Mouse (Mus musculus) brain, adult 10 weeks (tissue): Measurements from ENCODE around the gene Sh2d1b1. TPM values are rescaled to one million over a fixed set of nuclear protein-coding genes. Genes with fewer than 3 reads are reported as not detected.

Experiments used
- polyA plus RNA-seq: library from polyadenylated mRNA; stranded (reverse); fragments of 350-450 nt; fragmentation: Illumina TruSeq; extraction: RNeasy Lipid Tissue Mini Kit (QIAGEN cat#74804); gene quantifications from one replicate; pipeline ENCODE4 v1.2.3, GENCODE M21; 2015; ENCODE audit warnings: low read depth, low replicate concordance

Sh2d1b1 gene
- polyA plus RNA-seq, result not detected

GRCm38 (mm10) chr1:170277016-170277415 lies at the start of gene Sh2d1b1:
Gene Sh2d1b1 (plus strand): TSS chr1:170277320.

GRCm38 (mm10) chr1:170232688-170233087 lies 44.4 kb upstream of the Sh2d1b1 start, which contains the start of gene Sh2d1b2:
Gene Sh2d1b2 (plus strand): TSS chr1:170232749.

GRCm38 (mm10) chr1:170306232-170306631 lies 29.1 kb downstream of the Sh2d1b1 start, which contains the start of gene Gm7694:
Gene Gm7694 (minus strand): TSS chr1:170306332.

GRCm38 (mm10) chr1:170308503-170308902 lies 31.4 kb downstream of the Sh2d1b1 start, which contains the start of gene Spata46:
Gene Spata46 (plus strand): TSS chr1:170308803.

Other genes starting within 250 kb of the Sh2d1b1 start
- 3.4 TPM for gene Ddr2, start 166.6 kb upstream of the Sh2d1b1 start, polyA plus RNA-seq
- gene Uap1, start 102.4 kb upstream of the Sh2d1b1 start, polyA plus RNA-seq, result 56.7 TPM
- 92.2 TPM for gene Uhmk1, start 61.9 kb upstream of the Sh2d1b1 start, polyA plus RNA-seq
- not detected for gene Sh2d1b2, start 44.6 kb upstream of the Sh2d1b1 start, polyA plus RNA-seq
- gene Gm7694, start 29.0 kb downstream of the Sh2d1b1 start, polyA plus RNA-seq, result 2.1 TPM
- not detected for gene Spata46, start 31.5 kb downstream of the Sh2d1b1 start, polyA plus RNA-seq